In genomic region chr7:28938654-28939053, GRCm38 (mm10) we compare ENCODE assay signal across 8 mouse cellular contexts. TPM values are rescaled to one million over a fixed set of nuclear protein-coding genes. Genes with fewer than 3 reads are reported as not detected.
DNase-seq lines count a peak whose midpoint lies in the region; ATAC-seq and TF ChIP-seq lines count a peak whose summit lies in the region.

No protein-coding gene starts in this region.

- no peak for ATAC-seq in embryonic facial prominence, embryonic 13.5 days (ENCODE audit: insufficient number of reproducible peaks, insufficient read depth, low FRiP score, low TSS enrichment, low read depth)
- no peak for ATAC-seq in limb, embryonic 15.5 days (ENCODE audit: insufficient number of reproducible peaks, low FRiP score, low TSS enrichment, low read depth)

- no peaks in the 10 kb centered on the region for H3K27me3 ChIP-seq in embryonic facial prominence, embryonic 13.5 days
- H3K27me3 ChIP-seq in limb, embryonic 15.5 days: no peaks in the 10 kb centered on the region

- WGBS in lung, adult 2 months: 42% methylated on average over 4 of the region's 4 CpGs
- 41% methylated on average over 4 of the region's 4 CpGs for WGBS in embryonic facial prominence, embryonic 13.5 days
- 73% methylated on average over 4 of the region's 4 CpGs for WGBS in limb, embryonic 15.5 days

- H3K27ac ChIP-seq in embryonic facial prominence, embryonic 13.5 days: peak overlapping the region; percentile 60
- H3K27ac ChIP-seq in limb, embryonic 15.5 days: peak overlapping the region; percentile 77

- TF ChIP-seq POLR2A in lung, adult 2 months (IDR thresholded peaks at IDR 0.05; ENCODE audit: borderline replicate concordance, extremely low read depth, low read depth, low read length): no peak

- H3K9me3 ChIP-seq in embryonic facial prominence, embryonic 13.5 days: no peaks in the 10 kb centered on the region
- H3K9me3 ChIP-seq in limb, embryonic 15.5 days: no peaks in the 10 kb centered on the region

- no peak overlapping the region for H3K4me3 ChIP-seq in lung, adult 2 months (replicated peaks; ENCODE audit: extremely low read depth, low read depth, low read length)
- no peak overlapping the region for H3K4me3 ChIP-seq in embryonic facial prominence, embryonic 13.5 days
- H3K4me3 ChIP-seq in limb, embryonic 15.5 days: no peak overlapping the region

- H3K4me2 ChIP-seq in embryonic facial prominence, embryonic 13.5 days: no peak overlapping the region
- no peak overlapping the region for H3K4me2 ChIP-seq in limb, embryonic 15.5 days

- H3K4me1 ChIP-seq in lung, adult 2 months (ENCODE audit: control insufficient read depth, insufficient read depth, low read length): peaks cover 68% of the 10 kb centered on the region
- H3K4me1 ChIP-seq in embryonic facial prominence, embryonic 13.5 days: peaks cover 67% of the 10 kb centered on the region
- H3K4me1 ChIP-seq in limb, embryonic 15.5 days: peaks cover 65% of the 10 kb centered on the region

- H3K9ac ChIP-seq in embryonic facial prominence, embryonic 13.5 days: peak overlapping the region; percentile 16; the same call in 1 of the 2 replicates
- H3K9ac ChIP-seq in limb, embryonic 15.5 days: no peak overlapping the region

- H3K36me3 ChIP-seq in embryonic facial prominence, embryonic 13.5 days: peaks cover 20% of the 10 kb centered on the region
- H3K36me3 ChIP-seq in limb, embryonic 15.5 days: peaks cover 10% of the 10 kb centered on the region

- peak; percentile 94 for DNase-seq in heart, adult 11 months
- DNase-seq in heart, adult 8-10 months (ENCODE audit: low spot score): no peak
- DNase-seq in lung, adult 2 months: no peak
- no peak for DNase-seq in lung, postnatal 4 days
- DNase-seq in right cerebral cortex, postnatal 10 days (ENCODE audit: low spot score in 2 of 2): no peak
- no peak for DNase-seq in layer of hippocampus, postnatal 25 days (ENCODE audit: extremely low spot score in 1 of 2, low spot score in 1 of 2)

- TF ChIP-seq CTCF in lung, adult 2 months (IDR thresholded peaks at IDR 0.05; ENCODE audit: insufficient read depth, low read length): 0 out of 2 replicates have a peak, but pooled peaks have one; percentile 20

RNA-seq across cellular contexts. Expression of gene Actn4, which starts 23.5 kb away (rescaled TPM):
- total RNA-seq in heart, adult 8-10 months (2022): 10 to 100 TPM; 57.8 to 82.0 (median 75.8) TPM
- polyA plus RNA-seq in lung, adult 2 months (2012; rRNA removed): 314 and 324 TPM in 2 replicates
- 232 and 258 TPM in 2 replicates for polyA plus RNA-seq in embryonic facial prominence, embryonic 13.5 days (2015; fragmentation: Nextera tagmentation; extraction: Ambion mirVana)
- 347 and 359 TPM in 2 replicates for polyA plus RNA-seq in limb, embryonic 15.5 days (2015; fragmentation: Nextera tagmentation; extraction: Ambion mirVana)
- 100 to 1,000 TPM; 124 to 129 TPM for total RNA-seq in layer of hippocampus, postnatal 25 days (2021)

RNA-seq across cellular contexts. Expression of gene Eif3k, which starts 43.0 kb away (rescaled TPM):
- 100 to 1,000 TPM; 152 to 167 (median 158) TPM for total RNA-seq in heart, adult 8-10 months (2022)
- 175 and 234 TPM in 2 replicates for polyA plus RNA-seq in lung, adult 2 months (2012; rRNA removed)
- 453 and 455 TPM in 2 replicates for polyA plus RNA-seq in embryonic facial prominence, embryonic 13.5 days (2015; fragmentation: Nextera tagmentation; extraction: Ambion mirVana)
- 372 and 387 TPM in 2 replicates for polyA plus RNA-seq in limb, embryonic 15.5 days (2015; fragmentation: Nextera tagmentation; extraction: Ambion mirVana)
- total RNA-seq in layer of hippocampus, postnatal 25 days (2021): 100 to 1,000 TPM; 179 to 185 TPM

RNA-seq across cellular contexts. Expression of gene Map4k1, which starts 43.2 kb away (rescaled TPM):
- 1 to 10 TPM in 1 of 4 experiments, under 1 TPM in 3; 0.50 to 1.1 (median 0.74) TPM for total RNA-seq in heart, adult 8-10 months (2022)
- polyA plus RNA-seq in lung, adult 2 months (2012; rRNA removed): 16.7 and 17.0 TPM in 2 replicates
- polyA plus RNA-seq in embryonic facial prominence, embryonic 13.5 days (2015; fragmentation: Nextera tagmentation; extraction: Ambion mirVana): 7.7 and 9.9 TPM in 2 replicates
- polyA plus RNA-seq in limb, embryonic 15.5 days (2015; fragmentation: Nextera tagmentation; extraction: Ambion mirVana): 7.2 and 7.6 TPM in 2 replicates
- 1 to 10 TPM; 2.1 to 2.4 TPM for total RNA-seq in layer of hippocampus, postnatal 25 days (2021)

RNA-seq across cellular contexts. Expression of gene Capn12, which starts 57.4 kb away (rescaled TPM):
- under 1 TPM; 0.12 to 0.32 (median 0.23) TPM for total RNA-seq in heart, adult 8-10 months (2022)
- 0.05 and 1.3 TPM in 2 replicates for polyA plus RNA-seq in lung, adult 2 months (2012; rRNA removed)
- polyA plus RNA-seq in embryonic facial prominence, embryonic 13.5 days (2015; fragmentation: Nextera tagmentation; extraction: Ambion mirVana): 0.69 and 1.2 TPM in 2 replicates
- 0.97 and 1.3 TPM in 2 replicates for polyA plus RNA-seq in limb, embryonic 15.5 days (2015; fragmentation: Nextera tagmentation; extraction: Ambion mirVana)
- total RNA-seq in layer of hippocampus, postnatal 25 days (2021): under 1 TPM; 0.26 to 0.69 TPM
